Mouse (Mus musculus): ENCODE results near the gene Tnxb. TPM values are rescaled to one million over a fixed set of nuclear protein-coding genes. Genes with fewer than 3 reads are reported as not detected.
"Not testable (repeated sequence)": the region's sequence is repeated elsewhere in the genome, so short reads cannot be mapped to it uniquely, and the experiment has no call there.

Tnxb gene
- total RNA-seq, 1 experiment from 2014 or later, result not detected

DNA sequence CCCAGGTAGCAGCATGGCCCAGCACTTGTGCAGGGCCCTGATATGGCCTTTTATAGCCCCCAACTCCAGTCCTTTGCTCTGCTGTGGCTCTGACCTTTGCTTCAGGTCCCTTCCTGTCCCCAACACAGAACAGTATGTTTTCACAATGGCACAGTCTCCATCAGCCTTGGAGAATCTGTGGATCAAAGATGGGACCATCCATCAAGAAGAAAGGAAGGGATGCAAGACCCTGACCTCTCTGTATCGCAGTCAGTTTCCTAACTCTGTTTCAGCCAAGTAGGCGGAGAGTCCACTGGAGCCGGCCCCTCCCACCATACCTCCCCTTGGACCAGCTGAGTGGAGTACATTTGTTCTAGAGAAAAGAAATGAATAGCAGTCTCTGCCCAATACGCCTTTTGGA is 51.9 kb downstream of the Tnxb start:
- not testable (repeated sequence) for ATAC-seq (replicated peaks; ENCODE audit: low read depth, poor library complexity, severe bottlenecking)

DNA sequence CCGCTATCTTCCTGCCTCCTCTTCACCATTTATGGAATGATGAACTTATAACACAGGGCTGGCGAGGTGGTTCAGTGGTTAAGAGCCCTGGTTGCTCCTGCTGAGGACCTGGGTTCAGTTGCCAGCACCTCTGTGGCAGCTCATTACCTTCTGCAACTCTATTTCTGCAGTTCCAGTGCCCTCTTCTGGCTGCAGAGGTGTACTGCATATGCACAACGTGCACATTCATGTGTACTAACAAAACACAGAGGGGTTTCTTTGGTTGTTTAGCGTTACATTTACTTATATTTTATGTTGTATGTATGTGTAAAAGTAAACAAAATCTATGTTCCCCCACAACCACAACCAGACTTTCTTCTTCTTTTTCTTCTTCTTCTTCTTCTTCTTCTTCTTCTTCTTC is 52.7 kb downstream of the Tnxb start:
- ATAC-seq (replicated peaks; ENCODE audit: low read depth, poor library complexity, severe bottlenecking), result no peak

DNA sequence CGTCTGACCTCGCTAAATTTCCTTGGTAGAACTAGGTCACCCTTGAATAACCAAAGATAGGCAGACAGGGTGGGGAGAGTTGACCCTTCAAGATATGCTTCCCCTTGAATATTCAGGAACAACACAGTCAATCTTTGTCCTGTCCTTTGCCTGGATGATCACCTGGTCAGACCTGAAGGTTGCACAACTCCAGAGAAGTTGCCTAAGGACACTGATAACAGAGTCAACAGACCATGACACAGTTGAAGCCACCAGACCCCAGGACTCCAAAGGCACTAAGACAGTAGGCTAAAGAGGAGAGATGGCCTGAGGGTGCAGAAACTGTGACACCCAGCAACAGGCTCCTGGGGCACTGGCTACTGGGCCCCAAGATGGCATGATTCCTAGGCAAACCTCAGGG is 57.6 kb downstream of the Tnxb start:
- ATAC-seq (replicated peaks; ENCODE audit: low read depth, poor library complexity, severe bottlenecking), result no peak

DNA sequence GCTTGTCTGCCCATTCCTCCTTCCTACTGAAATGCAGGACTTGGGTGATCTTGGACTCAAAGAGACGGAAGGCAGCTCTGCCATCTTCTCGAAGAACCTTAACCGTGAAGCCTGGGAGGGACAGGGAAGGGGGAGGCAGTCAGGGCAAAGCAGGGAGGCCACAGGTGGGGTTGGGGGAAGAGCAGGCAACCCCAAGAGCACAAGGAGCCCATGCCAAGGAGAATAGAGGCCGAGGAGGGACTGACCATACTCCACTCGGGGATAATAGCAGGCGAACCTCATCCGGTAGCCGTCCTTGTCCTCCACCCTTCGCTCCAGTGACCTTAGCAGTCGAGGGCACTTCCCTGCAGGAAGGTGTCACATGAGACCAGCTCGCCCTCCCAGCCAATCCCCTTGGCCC is 58.8 kb downstream of the Tnxb start:
- not testable (repeated sequence) for ATAC-seq (replicated peaks; ENCODE audit: low read depth, poor library complexity, severe bottlenecking)

DNA sequence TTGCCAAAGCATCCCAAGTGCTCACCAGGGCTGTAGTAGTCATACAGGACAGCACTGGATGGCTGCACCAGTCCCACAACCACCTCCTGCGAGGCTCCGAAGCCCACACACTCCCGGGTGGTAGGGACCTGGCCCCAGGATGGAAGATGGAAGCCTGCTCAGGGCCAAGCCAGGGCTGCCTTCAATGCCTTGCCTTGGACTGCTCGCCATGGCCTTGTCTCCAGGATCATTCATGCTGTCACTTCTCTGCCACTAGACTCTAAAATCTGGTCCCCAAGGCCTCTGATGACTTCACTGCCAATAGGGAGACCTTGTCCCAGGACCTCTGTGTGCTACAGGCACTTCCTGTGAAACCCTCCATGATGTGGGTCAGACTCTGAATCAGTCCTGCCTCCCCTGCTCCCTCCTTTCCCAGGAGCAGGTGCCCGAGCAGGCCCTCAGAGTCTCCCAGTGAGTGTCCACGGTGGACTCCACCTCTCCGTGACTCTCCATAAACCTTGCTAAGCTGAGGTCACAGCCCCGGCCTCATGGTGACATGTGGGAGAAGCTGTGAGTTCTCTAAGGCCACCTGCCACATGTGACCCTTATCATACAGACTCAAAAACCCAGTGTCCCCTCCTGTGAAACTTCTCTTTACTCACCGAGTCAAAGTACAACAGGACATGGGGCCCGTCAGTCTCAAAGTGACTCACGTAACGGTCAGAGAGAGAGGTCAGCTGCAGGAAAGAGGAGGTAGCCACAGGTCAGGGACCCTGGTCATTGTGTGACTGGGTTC is 59.6 kb downstream of the Tnxb start:
- ATAC-seq (replicated peaks; ENCODE audit: low read depth, poor library complexity, severe bottlenecking), result not testable (repeated sequence)

DNA sequence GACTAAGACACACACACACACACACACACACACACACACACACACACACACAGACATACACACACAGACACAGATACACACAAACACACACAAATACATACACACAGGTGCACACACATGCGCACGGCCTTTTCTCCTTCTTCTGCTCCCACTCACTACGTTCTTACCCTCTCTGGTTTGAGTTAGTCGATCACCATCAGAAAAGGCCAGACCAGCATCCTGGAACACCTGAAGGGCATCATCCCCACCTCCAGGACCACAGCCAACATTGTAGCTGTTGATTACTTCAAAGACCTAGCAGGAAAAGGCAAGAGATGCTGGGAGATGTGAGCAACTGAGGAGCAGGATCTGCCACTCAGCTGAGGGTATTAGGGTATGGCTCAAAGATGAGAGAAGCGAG is 67.1 kb downstream of the Tnxb start:
- not testable (repeated sequence) for ATAC-seq (replicated peaks; ENCODE audit: low read depth, poor library complexity, severe bottlenecking)

DNA sequence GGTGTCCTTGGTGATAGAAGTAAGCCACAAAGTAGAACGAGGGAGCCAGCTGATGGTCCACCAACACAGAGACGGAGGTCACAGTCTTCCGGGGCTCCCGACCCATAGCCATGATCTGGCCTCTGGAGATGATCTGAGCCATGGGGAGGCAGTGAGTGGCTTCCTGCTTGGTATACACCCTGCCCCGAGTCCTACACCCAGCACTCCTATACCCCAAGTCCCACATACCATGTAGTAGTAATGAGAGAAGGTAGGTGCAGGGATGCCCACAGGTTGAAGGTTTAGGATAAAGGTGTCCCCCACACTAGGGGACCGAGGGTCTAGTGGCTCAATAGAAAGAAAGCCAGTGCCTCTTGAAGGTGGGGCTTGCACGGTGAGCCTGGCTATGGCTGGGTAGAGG is 69.4 kb downstream of the Tnxb start:
- ATAC-seq (replicated peaks; ENCODE audit: low read depth, poor library complexity, severe bottlenecking), result not testable (repeated sequence)

DNA sequence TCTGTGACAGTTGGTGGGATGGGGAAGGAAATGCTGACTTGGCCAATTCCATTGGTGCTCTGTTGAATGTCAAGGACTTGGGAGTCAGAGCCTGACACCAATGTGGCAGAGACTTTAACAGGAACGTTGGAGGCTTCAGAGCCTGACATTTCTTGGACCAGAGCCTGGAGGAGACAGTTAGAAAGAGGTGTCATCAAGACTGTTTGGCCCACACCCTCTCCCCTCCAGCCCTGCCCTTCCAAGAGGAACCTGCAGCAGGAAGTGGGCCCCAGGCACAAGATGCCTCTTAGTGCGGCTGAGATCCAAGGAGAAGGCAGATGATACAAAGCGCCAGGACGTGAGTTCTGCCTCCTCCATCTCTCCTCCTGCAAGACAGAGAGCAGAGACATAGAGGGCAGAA is 69.9 kb downstream of the Tnxb start:
- no peak for ATAC-seq (replicated peaks; ENCODE audit: low read depth, poor library complexity, severe bottlenecking)

DNA sequence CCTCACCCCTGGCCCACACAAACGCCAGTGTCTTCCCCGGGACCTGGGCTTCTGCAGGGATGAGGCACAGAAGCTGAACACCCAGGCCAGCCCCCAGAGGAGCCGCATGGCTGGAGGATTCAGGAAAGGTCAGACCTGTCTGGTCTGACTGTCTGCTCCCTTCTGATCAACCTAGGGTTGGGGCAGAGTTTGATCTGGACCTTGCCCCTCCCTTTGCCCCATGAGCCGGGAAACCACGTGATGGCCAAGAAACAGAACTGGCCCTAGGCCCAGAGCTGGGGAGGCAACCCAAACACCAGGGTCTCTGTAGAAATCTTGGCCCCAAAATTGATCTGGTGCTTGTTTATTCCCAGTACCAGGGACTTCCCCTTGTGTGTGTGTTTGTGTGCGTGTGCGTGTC is 73.4 kb downstream of the Tnxb start, which contains the start of gene C4b:
TSS of gene C4b (minus strand) at position 164 of the 400 bp plus-strand sequence.
- no peak for ATAC-seq (replicated peaks; ENCODE audit: low read depth, poor library complexity, severe bottlenecking)

DNA sequence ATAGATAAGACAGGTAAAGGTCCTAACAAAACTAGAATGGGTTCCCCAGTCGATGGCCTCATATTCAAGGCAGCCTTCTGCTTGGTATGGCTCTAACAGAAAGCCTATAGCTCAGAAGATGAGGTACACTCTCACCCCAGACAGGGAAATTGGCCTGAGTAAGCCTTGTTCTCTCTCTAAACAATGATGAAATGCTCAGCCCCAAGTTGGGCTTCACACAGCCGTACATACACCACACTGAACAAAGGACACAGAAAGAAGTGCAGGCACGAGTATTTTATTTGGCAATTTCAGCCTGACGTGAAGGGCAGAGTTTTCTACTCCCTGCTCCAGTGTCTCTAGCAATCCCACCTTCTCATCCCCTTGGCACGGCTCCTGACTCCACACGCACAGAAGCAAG is 73.9 kb downstream of the Tnxb start:
- no peak for ATAC-seq (replicated peaks; ENCODE audit: low read depth, poor library complexity, severe bottlenecking)

DNA sequence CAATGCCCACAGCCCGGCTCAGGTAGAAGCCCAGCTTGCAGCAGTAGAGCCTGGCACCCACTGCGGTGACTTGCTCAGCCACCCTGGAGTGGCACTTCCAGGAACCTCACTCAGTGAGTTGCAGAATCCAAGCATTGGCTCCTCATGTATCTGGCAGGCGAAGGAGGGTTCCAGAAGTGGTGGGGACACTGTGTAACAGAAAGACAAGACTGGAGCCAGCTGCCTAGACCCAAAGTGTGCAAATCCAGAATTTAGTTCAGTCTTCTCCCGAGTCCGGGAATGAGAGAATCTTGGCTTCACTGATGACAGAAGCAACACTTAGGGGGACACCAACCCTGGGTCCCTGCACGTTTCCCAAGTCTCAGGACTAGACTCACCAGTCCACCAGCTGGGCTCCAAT is 74.3 kb downstream of the Tnxb start:
- ATAC-seq (replicated peaks; ENCODE audit: low read depth, poor library complexity, severe bottlenecking), result not testable (repeated sequence)

DNA sequence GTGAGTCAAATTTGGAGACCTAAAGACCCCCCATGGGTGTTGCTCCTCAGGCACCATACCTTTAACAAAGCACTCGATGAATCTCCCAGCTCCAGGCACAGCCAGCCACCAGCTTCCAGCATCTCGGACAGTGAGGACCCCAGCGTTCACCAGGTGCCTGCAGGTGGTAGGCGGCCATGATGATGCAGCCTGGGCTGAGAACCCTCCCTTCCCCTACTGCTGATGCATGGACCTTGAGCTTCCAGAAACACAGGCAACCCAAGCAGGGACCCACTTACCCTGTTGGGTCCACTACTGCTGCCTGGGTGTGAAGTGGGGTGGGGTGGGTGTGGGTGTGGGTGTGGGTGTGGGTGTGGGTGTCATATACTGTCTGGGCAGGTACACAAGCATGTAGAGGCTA is 74.8 kb downstream of the Tnxb start:
- not testable (repeated sequence) for ATAC-seq (replicated peaks; ENCODE audit: low read depth, poor library complexity, severe bottlenecking)

DNA sequence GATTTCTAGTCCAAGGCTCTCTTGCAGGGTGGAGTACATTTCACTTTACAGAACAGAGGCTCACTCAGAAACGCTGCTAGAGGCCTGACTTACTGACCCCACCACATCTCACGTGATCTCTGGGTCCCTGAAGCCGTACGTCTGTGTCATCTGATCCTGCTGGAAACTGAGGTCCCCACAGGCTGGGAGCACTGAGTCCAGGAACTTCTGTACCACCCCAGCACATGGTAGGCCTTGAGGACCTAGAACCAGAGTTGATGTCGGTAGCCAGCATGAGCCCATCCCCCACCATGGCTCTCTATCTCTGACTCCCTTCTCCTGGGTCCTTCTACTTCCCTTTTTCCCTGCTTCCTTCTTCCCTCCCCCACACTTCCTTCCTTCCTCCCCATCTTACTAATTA is 76.2 kb downstream of the Tnxb start:
- no peak for ATAC-seq (replicated peaks; ENCODE audit: low read depth, poor library complexity, severe bottlenecking)

DNA sequence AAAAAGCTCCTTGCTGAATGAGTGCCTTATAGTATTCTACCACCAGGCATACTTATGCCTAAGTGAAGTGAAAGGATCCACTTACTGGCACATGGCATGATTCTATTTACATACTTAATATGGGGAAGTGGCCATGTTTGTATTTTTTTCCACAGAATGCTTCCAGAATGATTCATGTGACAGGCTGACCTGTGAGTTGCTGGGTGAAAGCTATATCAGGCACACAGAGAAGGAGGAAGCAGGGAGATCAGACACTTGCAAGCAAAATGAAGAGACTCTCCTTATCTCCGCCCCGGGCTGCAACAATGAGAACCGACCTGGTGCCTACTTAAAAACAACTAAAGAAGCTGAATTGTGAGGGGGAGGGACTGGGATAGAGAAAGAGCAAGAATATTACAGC is 91.1 kb downstream of the Tnxb start:
- no peak for ATAC-seq (replicated peaks; ENCODE audit: low read depth, poor library complexity, severe bottlenecking)

Other genes starting within 250 kb of the Tnxb start
- not detected in 2 replicates for gene Btnl4, start 193.2 kb upstream of the Tnxb start, total RNA-seq (2017)
- not detected in 2 replicates for gene Btnl6, start 153.2 kb upstream of the Tnxb start, total RNA-seq (2017)
- gene Notch4, start 106.3 kb upstream of the Tnxb start, total RNA-seq (2017), result 1.5 TPM in 1 of 2 replicates, not detected in the other
- gene Gpsm3, start 80.7 kb upstream of the Tnxb start, total RNA-seq (2017), result 11.3 and 22.4 TPM in 2 replicates
- 22.5 and 29.4 TPM in 2 replicates for gene Pbx2, start 79.3 kb upstream of the Tnxb start, total RNA-seq (2017)
- 0.73 and 1.4 TPM in 2 replicates for gene Ager, start 72.7 kb upstream of the Tnxb start, total RNA-seq (2017)
- 13.2 and 14.4 TPM in 2 replicates for gene Rnf5, start 66.8 kb upstream of the Tnxb start, total RNA-seq (2017)
- gene Agpat1, start 66.3 kb upstream of the Tnxb start, total RNA-seq (2017), result 17.8 and 39.7 TPM in 2 replicates
- 1.6 and 2.4 TPM in 2 replicates for gene Egfl8, start 54.6 kb upstream of the Tnxb start, total RNA-seq (2017)
- 17.4 and 21.2 TPM in 2 replicates for gene Ppt2, start 42.0 kb upstream of the Tnxb start, total RNA-seq (2017)
- not detected in 2 replicates for gene Prrt1, start 41.0 kb upstream of the Tnxb start, total RNA-seq (2017)
- 20.6 and 31.6 TPM in 2 replicates for gene Fkbpl, start 25.8 kb upstream of the Tnxb start, total RNA-seq (2017)
- gene Atf6b, start 23.4 kb upstream of the Tnxb start, total RNA-seq (2017), result 19.9 and 25.1 TPM in 2 replicates
- 0.18 TPM in 1 of 2 replicates, not detected in the other for gene C4b, start 73.3 kb downstream of the Tnxb start, total RNA-seq (2017)
- gene Cyp21a1, start 134.0 kb downstream of the Tnxb start, total RNA-seq (2017), result not detected in 2 replicates
- 10.0 and 32.9 TPM in 2 replicates for gene Stk19, start 166.4 kb downstream of the Tnxb start, total RNA-seq (2017)
- 21.2 and 27.9 TPM in 2 replicates for gene Dxo, start 166.5 kb downstream of the Tnxb start, total RNA-seq (2017)
- gene Skiv2l, start 179.7 kb downstream of the Tnxb start, total RNA-seq (2017), result 28.9 and 33.8 TPM in 2 replicates
- 39.6 and 41.9 TPM in 2 replicates for gene Nelfe, start 179.9 kb downstream of the Tnxb start, total RNA-seq (2017)
- not detected in 2 replicates for gene Cfb, start 192.0 kb downstream of the Tnxb start, total RNA-seq (2017)
- 11.1 and 16.2 TPM in 2 replicates for gene Zbtb12, start 208.9 kb downstream of the Tnxb start, total RNA-seq (2017)
- gene Gm20547, start 211.5 kb downstream of the Tnxb start, total RNA-seq (2017), result not detected in 2 replicates
- gene C2, start 227.7 kb downstream of the Tnxb start, total RNA-seq (2017), result 2.8 and 10.0 TPM in 2 replicates
- 96.6 and 107 TPM in 2 replicates for gene Ehmt2, start 227.9 kb downstream of the Tnxb start, total RNA-seq (2017)
- gene Slc44a4, start 243.9 kb downstream of the Tnxb start, total RNA-seq (2017), result not detected in 2 replicates